Comparison of ENCODE assay signal across 7 mouse cellular contexts in the genomic region with DNA sequence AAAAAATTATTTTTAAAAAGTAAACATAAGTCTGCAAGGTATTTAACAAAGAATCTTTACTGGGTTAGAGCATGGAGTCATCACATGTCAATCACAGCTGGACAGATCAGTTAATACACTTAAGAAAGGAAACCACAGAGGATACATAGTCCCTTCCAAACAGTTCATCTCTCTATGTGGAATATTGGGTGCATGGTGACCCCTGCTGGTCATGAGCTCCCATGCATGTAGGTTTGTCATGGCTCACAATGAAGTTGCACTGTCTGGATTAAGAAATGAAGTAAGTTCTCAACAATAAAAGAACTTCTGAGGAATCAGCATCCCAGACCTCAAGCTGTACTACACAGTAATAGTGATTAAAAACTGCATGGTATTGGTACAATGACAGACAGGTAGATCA.
A peak's percentile ranks its signal among the peaks of the same experiment; 100 is the strongest.
DNase-seq lines count a peak whose midpoint lies in the region; ATAC-seq lines count a peak whose summit lies in the region.

No protein-coding gene starts in this region.

- ATAC-seq in CD4-positive, CD25-positive, alpha-beta regulatory T cell, adult 4 months, result peak; percentile 80
- ATAC-seq in activated CD4-positive, CD25-positive, alpha-beta regulatory T cell, adult 4 months, result peak; percentile 69
- ATAC-seq in granulocyte monocyte progenitor cell, adult 5-6 weeks (replicated peaks; ENCODE audit: poor library complexity, severe bottlenecking), result peak; percentile 100
- ATAC-seq in inflammation-experienced regulatory T-cells, adult 6 months, result peak; percentile 65
- ATAC-seq in megakaryocyte progenitor cell, adult 5-6 weeks (replicated peaks; ENCODE audit: poor library complexity), result peak; percentile 100

- DNase-seq in 416B (ENCODE audit: low read depth), result peak; percentile 30
- peak; percentile 32 for DNase-seq in naive thymus-derived CD4-positive, alpha-beta T cell, adult 2 months (ENCODE audit: low read depth)

Comparison
In these comparisons a context has a peak if more than half of its experiments do, and no peak if none do; other contexts are left out.
1. Peak in every context shown above with its lines: DNase-seq and ATAC-seq.